Mouse (Mus musculus): ENCODE measurements at regions not wholly inside any gene's neighbourhood (a gene's known extent, or its start where the extent isn't known, plus 50 kb on each side); places are given as distances from the start of the nearest gene placed in this dataset.

- no peak for TF ChIP-seq POLR2A (IDR thresholded peaks at IDR 0.05; ENCODE audit: insufficient read length, low read depth)
- no peak for TF ChIP-seq USF1 (IDR thresholded peaks at IDR 0.05; ENCODE audit: low read depth)
- no peak for TF ChIP-seq E2F4 (IDR thresholded peaks at IDR 0.05; ENCODE audit: insufficient read depth)
- TF ChIP-seq MYOG (IDR thresholded peaks at IDR 0.05; ENCODE audit: control insufficient read depth in 1 of 3, insufficient read depth in 1 of 3, insufficient read length in 2 of 3, low read depth in 2 of 3) = peak in 1 of 3 experiments; percentile 15
- TF ChIP-seq MYOD1 (IDR thresholded peaks at IDR 0.05; ENCODE audit: control insufficient read depth in 1 of 3, insufficient read length in 2 of 3, low read depth in 2 of 3) = peak in 2 of 3 experiments; percentile 38 to 47
- TF ChIP-seq TCF3 (IDR thresholded peaks at IDR 0.05; ENCODE audit: insufficient read length, low read depth) = no peak
Measured at GRCm38 (mm10) chr4:135629793-135630569, 56.1 kb upstream of the Ifnlr1 start.
